Mouse (Mus musculus): ENCODE measurements around the gene Metap2. TPM values are rescaled to one million over a fixed set of nuclear protein-coding genes. Genes with fewer than 3 reads are reported as not detected.

The Metap2 gene
- polyA plus RNA-seq, 1 experiment from 2014 or later, result 119 TPM

DNA sequence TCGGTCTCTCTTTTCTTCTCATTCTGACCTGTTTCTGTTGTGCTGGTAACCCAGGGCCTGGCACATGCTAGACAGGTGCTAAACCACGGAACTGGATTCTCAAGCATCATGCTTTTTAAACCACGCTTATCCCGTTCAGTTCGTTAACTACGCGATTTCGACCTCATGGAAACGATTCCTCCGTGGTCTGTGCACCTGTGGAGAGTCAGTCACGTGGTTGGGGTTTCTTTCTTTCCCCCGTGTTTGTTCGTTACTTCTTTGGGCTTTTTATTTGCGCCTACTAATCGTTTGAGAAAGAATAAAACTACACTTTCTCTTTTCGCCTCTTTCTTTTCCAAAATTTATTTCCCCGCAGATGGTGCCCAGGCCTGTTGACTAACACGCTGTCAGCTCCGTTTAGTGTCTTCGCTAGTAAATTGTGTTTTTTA, 42.0 kb upstream of the Metap2 start:
- H3K27me3 ChIP-seq (replicated peaks; ENCODE audit: control insufficient read depth, insufficient read depth, low read length), result no peaks in the 10 kb centered on the region
- no peak for TF ChIP-seq CTCF (IDR thresholded peaks at IDR 0.05; ENCODE audit: low read depth)
- no peak overlapping the region for H3K9ac ChIP-seq (ENCODE audit: low read depth, low read length)
- ATAC-seq, result no peak
- 91% methylated on average over 20 of the region's 20 CpGs for WGBS
- H3K9me3 ChIP-seq (ENCODE audit: control insufficient read depth), result no peaks in the 10 kb centered on the region
- no peak overlapping the region for H3K27ac ChIP-seq (ENCODE audit: low read depth, low read length)
- no peak overlapping the region for H3K4me3 ChIP-seq (ENCODE audit: low read depth, low read length)
- H3K36me3 ChIP-seq (ENCODE audit: control insufficient read depth, insufficient read depth), result no peaks in the 10 kb centered on the region
- H3K4me1 ChIP-seq (replicated peaks; ENCODE audit: control insufficient read depth, insufficient read depth, low read length), result no peaks in the 10 kb centered on the region
- H3K4me2 ChIP-seq (replicated peaks; ENCODE audit: low read depth), result no peak overlapping the region

DNA sequence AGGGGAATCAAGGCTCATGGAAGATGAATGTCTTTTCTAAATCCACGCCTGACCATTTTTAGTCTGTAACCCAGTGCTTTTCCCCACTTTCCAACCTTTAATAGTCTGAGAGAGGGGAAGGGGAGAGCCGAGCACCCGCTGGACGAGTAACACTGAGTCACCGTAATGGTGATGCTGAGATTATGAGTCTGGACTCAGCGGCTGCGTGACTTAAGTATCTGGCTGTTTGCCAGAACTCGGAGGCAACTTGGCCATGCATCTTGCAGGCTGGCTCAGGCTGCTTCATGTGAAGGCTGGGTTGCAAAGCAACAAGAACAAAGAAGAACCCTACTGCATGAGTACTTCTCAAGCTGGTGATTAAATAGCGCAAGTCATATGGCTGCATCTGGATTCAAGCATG, 37.1 kb upstream of the Metap2 start:
- H3K9me3 ChIP-seq (ENCODE audit: control insufficient read depth), result no peaks in the 10 kb centered on the region
- no peak overlapping the region for H3K4me2 ChIP-seq (replicated peaks; ENCODE audit: low read depth)
- no peak for TF ChIP-seq CTCF (IDR thresholded peaks at IDR 0.05; ENCODE audit: low read depth)
- H3K27me3 ChIP-seq (replicated peaks; ENCODE audit: control insufficient read depth, insufficient read depth, low read length), result no peaks in the 10 kb centered on the region
- no peak overlapping the region for H3K27ac ChIP-seq (ENCODE audit: low read depth, low read length)
- no peaks in the 10 kb centered on the region for H3K36me3 ChIP-seq (ENCODE audit: control insufficient read depth, insufficient read depth)
- ATAC-seq, result no peak
- 37% methylated on average over 9 of the region's 9 CpGs for WGBS
- no peak overlapping the region for H3K4me3 ChIP-seq (ENCODE audit: low read depth, low read length)
- H3K9ac ChIP-seq (ENCODE audit: low read depth, low read length), result no peak overlapping the region
- no peaks in the 10 kb centered on the region for H3K4me1 ChIP-seq (replicated peaks; ENCODE audit: control insufficient read depth, insufficient read depth, low read length)

DNA sequence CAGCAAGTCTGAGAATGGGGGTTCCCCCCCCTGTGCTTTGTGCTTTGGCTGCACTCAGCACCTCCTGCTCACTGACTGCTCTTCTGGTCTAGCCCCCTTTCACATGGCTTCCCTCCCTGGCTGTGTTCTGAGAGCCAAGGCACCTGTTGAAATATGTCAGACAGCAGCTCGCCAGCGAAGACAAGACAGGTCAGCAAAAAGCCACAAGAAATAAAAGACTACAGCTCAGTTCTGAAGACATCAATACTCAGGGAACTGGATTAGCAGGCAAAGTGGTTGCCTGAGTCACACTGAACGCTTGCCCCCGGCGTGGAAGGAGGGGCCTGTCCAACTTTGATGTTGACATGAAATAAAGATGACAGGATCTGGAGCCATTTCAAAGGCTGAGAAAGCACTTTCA, 36.0 kb upstream of the Metap2 start:
- no peak for TF ChIP-seq CTCF (IDR thresholded peaks at IDR 0.05; ENCODE audit: low read depth)
- Histone ChIP-seq H3K27me3 (replicated peaks; ENCODE audit: control insufficient read depth, insufficient read depth, low read length) (no peaks in the 10 kb centered on the region), H3K9ac (ENCODE audit: low read depth, low read length) (no peak overlapping the region), H3K4me3 (ENCODE audit: low read depth, low read length) (no peak overlapping the region), H3K36me3 (ENCODE audit: control insufficient read depth, insufficient read depth) (no peaks in the 10 kb centered on the region), H3K27ac (ENCODE audit: low read depth, low read length) (no peak overlapping the region), H3K4me2 (replicated peaks; ENCODE audit: low read depth) (no peak overlapping the region), H3K4me1 (replicated peaks; ENCODE audit: control insufficient read depth, insufficient read depth, low read length) (no peaks in the 10 kb centered on the region), H3K9me3 (ENCODE audit: control insufficient read depth) (no peaks in the 10 kb centered on the region)
- WGBS, result 59% methylated on average over 5 of the region's 5 CpGs
- ATAC-seq, result no peak

DNA sequence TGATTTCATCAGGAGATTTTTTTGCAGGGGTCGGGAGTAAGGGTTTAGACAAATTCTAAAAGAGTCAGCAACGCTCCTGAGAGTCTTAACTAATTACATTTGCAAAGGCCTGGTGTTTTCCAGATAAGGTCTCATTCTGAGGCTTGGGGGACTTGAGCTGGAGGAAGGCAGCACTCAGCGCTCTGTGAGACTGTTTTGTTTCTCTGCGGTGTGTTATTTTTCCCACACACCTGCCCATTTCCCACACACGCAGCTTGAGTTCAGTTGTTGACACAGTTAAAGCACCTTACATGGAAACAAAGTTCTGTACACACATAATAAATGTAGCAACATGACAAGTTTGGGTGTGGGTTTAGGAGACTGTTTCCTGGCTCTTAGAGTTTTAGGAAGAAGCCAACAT, 35.1 kb upstream of the Metap2 start:
- no peaks in the 10 kb centered on the region for H3K9me3 ChIP-seq (ENCODE audit: control insufficient read depth)
- H3K27ac ChIP-seq (ENCODE audit: low read depth, low read length), result no peak overlapping the region
- WGBS, result 70% methylated on average over 5 of the region's 5 CpGs
- no peak overlapping the region for H3K4me2 ChIP-seq (replicated peaks; ENCODE audit: low read depth)
- H3K27me3 ChIP-seq (replicated peaks; ENCODE audit: control insufficient read depth, insufficient read depth, low read length), result no peaks in the 10 kb centered on the region
- no peaks in the 10 kb centered on the region for H3K36me3 ChIP-seq (ENCODE audit: control insufficient read depth, insufficient read depth)
- H3K4me3 ChIP-seq (ENCODE audit: low read depth, low read length), result no peak overlapping the region
- TF ChIP-seq CTCF (IDR thresholded peaks at IDR 0.05; ENCODE audit: low read depth), result no peak
- no peak for ATAC-seq
- no peaks in the 10 kb centered on the region for H3K4me1 ChIP-seq (replicated peaks; ENCODE audit: control insufficient read depth, insufficient read depth, low read length)
- H3K9ac ChIP-seq (ENCODE audit: low read depth, low read length), result no peak overlapping the region

DNA sequence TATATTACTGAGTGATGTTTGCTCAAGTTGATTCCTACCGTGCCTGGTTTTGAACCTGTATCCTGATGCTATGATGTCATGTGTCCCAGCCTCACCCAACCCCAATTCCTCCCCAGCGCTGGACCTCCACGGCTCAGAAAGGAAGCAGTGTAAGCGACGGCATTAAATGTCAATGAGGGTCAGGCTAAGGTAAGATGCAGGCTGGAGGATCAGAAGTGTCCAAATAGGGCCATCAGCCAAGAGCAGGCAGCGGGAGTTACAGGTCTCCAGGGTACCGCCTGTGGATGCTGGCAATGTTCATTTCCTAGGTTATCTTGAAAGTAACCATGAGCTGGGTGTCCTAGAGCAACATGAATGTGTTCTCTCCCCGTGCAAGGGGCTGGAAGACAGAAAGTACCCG, 34.5 kb upstream of the Metap2 start:
- Histone ChIP-seq H3K9ac (ENCODE audit: low read depth, low read length) (no peak overlapping the region), H3K9me3 (ENCODE audit: control insufficient read depth) (no peaks in the 10 kb centered on the region), H3K4me2 (replicated peaks; ENCODE audit: low read depth) (no peak overlapping the region), H3K27me3 (replicated peaks; ENCODE audit: control insufficient read depth, insufficient read depth, low read length) (no peaks in the 10 kb centered on the region), H3K4me1 (replicated peaks; ENCODE audit: control insufficient read depth, insufficient read depth, low read length) (no peaks in the 10 kb centered on the region), H3K4me3 (ENCODE audit: low read depth, low read length) (no peak overlapping the region), H3K36me3 (ENCODE audit: control insufficient read depth, insufficient read depth) (no peaks in the 10 kb centered on the region), H3K27ac (ENCODE audit: low read depth, low read length) (no peak overlapping the region)
- ATAC-seq, result no peak
- WGBS, result 76% methylated on average over 9 of the region's 9 CpGs
- TF ChIP-seq CTCF (IDR thresholded peaks at IDR 0.05; ENCODE audit: low read depth), result no peak

DNA sequence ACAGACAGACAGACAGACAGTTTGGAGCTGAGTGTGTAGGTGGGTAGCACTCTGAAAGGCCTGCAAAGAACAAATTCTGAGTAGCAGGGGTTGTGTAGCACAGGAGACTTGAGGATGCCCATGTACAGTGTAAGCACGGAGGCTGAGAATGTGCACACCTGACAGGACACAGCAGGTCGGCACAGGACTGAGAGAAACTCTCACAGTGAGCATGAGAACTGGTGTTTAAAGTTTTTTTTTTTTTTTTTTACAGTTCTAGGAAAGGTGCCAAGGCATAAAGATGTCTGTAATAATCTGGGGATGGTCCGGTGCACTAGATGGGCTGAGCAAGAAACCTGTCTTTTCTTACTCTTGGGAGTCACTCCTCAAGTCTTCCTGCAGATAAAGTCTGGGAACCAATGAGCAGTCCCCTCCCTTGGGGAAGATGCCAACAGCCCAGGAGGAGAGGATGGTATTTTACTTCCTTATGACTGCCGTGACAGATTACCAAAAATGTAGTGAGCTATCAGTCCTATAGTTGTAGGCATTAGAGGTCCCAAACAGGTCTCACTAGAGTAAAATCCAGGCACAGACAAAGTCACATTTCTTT, 33.4 kb upstream of the Metap2 start:
- H3K4me2 ChIP-seq (replicated peaks; ENCODE audit: low read depth), result no peak overlapping the region
- H3K4me3 ChIP-seq (ENCODE audit: low read depth, low read length), result no peak overlapping the region
- no peak for ATAC-seq
- H3K27ac ChIP-seq (ENCODE audit: low read depth, low read length), result no peak overlapping the region
- no peaks in the 10 kb centered on the region for H3K36me3 ChIP-seq (ENCODE audit: control insufficient read depth, insufficient read depth)
- WGBS, result 69% methylated on average over 4 of the region's 4 CpGs
- H3K4me1 ChIP-seq (replicated peaks; ENCODE audit: control insufficient read depth, insufficient read depth, low read length), result no peaks in the 10 kb centered on the region
- no peaks in the 10 kb centered on the region for H3K9me3 ChIP-seq (ENCODE audit: control insufficient read depth)
- H3K9ac ChIP-seq (ENCODE audit: low read depth, low read length), result no peak overlapping the region
- no peaks in the 10 kb centered on the region for H3K27me3 ChIP-seq (replicated peaks; ENCODE audit: control insufficient read depth, insufficient read depth, low read length)
- TF ChIP-seq CTCF (IDR thresholded peaks at IDR 0.05; ENCODE audit: low read depth), result no peak

DNA sequence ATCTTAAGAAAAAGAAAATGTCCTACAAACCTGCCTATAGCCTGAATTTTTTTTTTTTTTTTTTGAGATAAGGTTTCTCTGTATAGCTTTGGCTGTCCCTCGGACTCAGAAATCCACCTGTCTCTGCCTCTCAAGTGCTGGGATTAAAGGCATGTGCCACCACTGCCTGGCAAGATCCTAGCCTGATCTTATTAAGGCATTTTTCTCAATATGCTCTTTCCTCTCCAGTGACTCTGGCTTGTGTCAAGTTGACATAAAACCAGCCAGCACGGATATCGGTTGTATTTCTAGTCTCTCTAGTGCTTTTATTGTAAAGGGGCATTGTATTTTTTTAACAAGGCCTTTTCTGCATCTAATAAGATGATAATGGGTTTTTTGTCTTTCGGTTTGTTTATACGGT, 27.8 kb upstream of the Metap2 start:
- TF ChIP-seq CTCF (IDR thresholded peaks at IDR 0.05; ENCODE audit: low read depth), result no peak
- no peaks in the 10 kb centered on the region for H3K9me3 ChIP-seq (ENCODE audit: control insufficient read depth)
- no peak overlapping the region for H3K4me2 ChIP-seq (replicated peaks; ENCODE audit: low read depth)
- no peak overlapping the region for H3K9ac ChIP-seq (ENCODE audit: low read depth, low read length)
- H3K27me3 ChIP-seq (replicated peaks; ENCODE audit: control insufficient read depth, insufficient read depth, low read length), result no peaks in the 10 kb centered on the region
- WGBS, result 72% methylated on average over 5 of the region's 5 CpGs
- no peak for ATAC-seq
- H3K4me1 ChIP-seq (replicated peaks; ENCODE audit: control insufficient read depth, insufficient read depth, low read length), result no peaks in the 10 kb centered on the region
- no peak overlapping the region for H3K4me3 ChIP-seq (ENCODE audit: low read depth, low read length)
- no peak overlapping the region for H3K27ac ChIP-seq (ENCODE audit: low read depth, low read length)
- no peaks in the 10 kb centered on the region for H3K36me3 ChIP-seq (ENCODE audit: control insufficient read depth, insufficient read depth)

Data from intestine, postnatal 0 days (tissue).